Mouse (Mus musculus): ENCODE measurements around the gene Otop3. TPM values are rescaled to one million over a fixed set of nuclear protein-coding genes. Genes with fewer than 3 reads are reported as not detected.

Gene Otop3
- total and polyA plus RNA-seq, 2 experiments from 2014 or later, result 1.8 to 3.7 TPM

GRCm38 (mm10) chr11:115297214-115297826 is 37.2 kb upstream of the Otop3 start, which contains the start of gene Fads6:
Gene Fads6 (minus strand): TSS chr11:115297663.
- Histone ChIP-seq H3K27me3 (ENCODE audit: insufficient read depth, low read length) (no peaks in the 10 kb centered on the region), H3K27ac (ENCODE audit: low read depth, low read length) (peak within 1 kb of the TSS; percentile 57), H3K36me3 (ENCODE audit: insufficient read depth, low read length) (no peaks in the 10 kb centered on the region), H3K4me2 (ENCODE audit: low read depth, low read length, poor library complexity, severe bottlenecking) (peak within 1 kb of the TSS; percentile 87), H3K9ac (replicated peaks; ENCODE audit: low read length, poor library complexity, severe bottlenecking) (peak within 1 kb of the TSS; percentile 70), H3K4me3 (ENCODE audit: low read depth, low read length) (peak within 1 kb of the TSS; percentile 54), H3K9me3 (ENCODE audit: low read length) (no peaks in the 10 kb centered on the region), H3K4me1 (ENCODE audit: insufficient read depth, low read length) (no peaks in the 10 kb centered on the region)
- under 1% methylated on average over 42 of the region's 44 CpGs for WGBS
- peak; percentile 74 for TF ChIP-seq CTCF (IDR thresholded peaks at IDR 0.05)
- peak; percentile 73 for DNase-seq (ENCODE audit: low spot score)
- ATAC-seq (ENCODE audit: low FRiP score), result peak; percentile 85

- Histone ChIP-seq H3K27ac (ENCODE audit: low read depth, low read length) (no peak overlapping the region), H3K36me3 (ENCODE audit: insufficient read depth, low read length) (no peaks in the 10 kb centered on the region), H3K9me3 (ENCODE audit: low read length) (no peaks in the 10 kb centered on the region), H3K4me2 (ENCODE audit: low read depth, low read length, poor library complexity, severe bottlenecking) (no peak overlapping the region), H3K4me1 (ENCODE audit: insufficient read depth, low read length) (no peaks in the 10 kb centered on the region), H3K27me3 (ENCODE audit: insufficient read depth, low read length) (no peaks in the 10 kb centered on the region), H3K9ac (replicated peaks; ENCODE audit: low read length, poor library complexity, severe bottlenecking) (no peak overlapping the region), H3K4me3 (ENCODE audit: low read depth, low read length) (peak overlapping the region; percentile 54; the same call in 1 of the 2 replicates)
- no peak for TF ChIP-seq CTCF (IDR thresholded peaks at IDR 0.05)
- DNase-seq (ENCODE audit: low spot score) (no peak), ATAC-seq (ENCODE audit: low FRiP score) (no peak)
- WGBS, result 68% methylated on average over 8 of the region's 8 CpGs
These were observed 36.4 kb upstream of the Otop3 start for GRCm38 (mm10) chr11:115298160-115298559.

GRCm38 (mm10) chr11:115300745-115301144 is 33.8 kb upstream of the Otop3 start:
- no peak for TF ChIP-seq CTCF (IDR thresholded peaks at IDR 0.05)
- Histone ChIP-seq H3K4me3 (ENCODE audit: low read depth, low read length) (no peak overlapping the region), H3K4me2 (ENCODE audit: low read depth, low read length, poor library complexity, severe bottlenecking) (no peak overlapping the region), H3K4me1 (ENCODE audit: insufficient read depth, low read length) (no peaks in the 10 kb centered on the region), H3K9ac (replicated peaks; ENCODE audit: low read length, poor library complexity, severe bottlenecking) (no peak overlapping the region), H3K27ac (ENCODE audit: low read depth, low read length) (no peak overlapping the region), H3K27me3 (ENCODE audit: insufficient read depth, low read length) (no peaks in the 10 kb centered on the region), H3K36me3 (ENCODE audit: insufficient read depth, low read length) (no peaks in the 10 kb centered on the region), H3K9me3 (ENCODE audit: low read length) (no peaks in the 10 kb centered on the region)
- 85% methylated on average over 4 of the region's 4 CpGs for WGBS
- DNase-seq (ENCODE audit: low spot score), result no peak
- no peak for ATAC-seq (ENCODE audit: low FRiP score)

DNA sequence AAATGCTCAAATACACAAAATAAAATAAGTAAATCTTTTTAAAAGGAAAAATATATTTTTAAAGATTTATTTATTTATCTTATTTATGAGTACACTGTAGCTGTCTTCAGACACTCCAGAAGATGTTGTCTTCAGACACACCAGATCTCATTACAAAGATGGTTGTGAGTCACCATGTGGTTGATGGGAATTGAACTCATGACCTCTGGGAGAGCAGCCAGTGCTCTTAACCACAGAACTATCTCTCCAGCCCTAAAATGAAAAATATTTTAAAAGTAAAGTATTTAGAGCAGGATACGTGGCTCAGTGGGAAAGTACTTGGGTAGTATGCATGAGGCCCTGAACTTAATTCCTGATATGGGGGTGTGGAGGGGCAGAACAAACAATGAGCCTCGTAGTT is 33.2 kb upstream of the Otop3 start:
- no peaks in the 10 kb centered on the region for H3K36me3 ChIP-seq (ENCODE audit: insufficient read depth, low read length)
- H3K4me2 ChIP-seq (ENCODE audit: low read depth, low read length, poor library complexity, severe bottlenecking), result no peak overlapping the region
- H3K27me3 ChIP-seq (ENCODE audit: insufficient read depth, low read length), result no peaks in the 10 kb centered on the region
- DNase-seq (ENCODE audit: low spot score) (no peak), ATAC-seq (ENCODE audit: low FRiP score) (no peak)
- H3K9me3 ChIP-seq (ENCODE audit: low read length), result no peaks in the 10 kb centered on the region
- H3K9ac ChIP-seq (replicated peaks; ENCODE audit: low read length, poor library complexity, severe bottlenecking), result no peak overlapping the region
- H3K27ac ChIP-seq (ENCODE audit: low read depth, low read length), result no peak overlapping the region
- no peak overlapping the region for H3K4me3 ChIP-seq (ENCODE audit: low read depth, low read length)
- H3K4me1 ChIP-seq (ENCODE audit: insufficient read depth, low read length), result no peaks in the 10 kb centered on the region
- no peak for TF ChIP-seq CTCF (IDR thresholded peaks at IDR 0.05)
- WGBS, result 86% methylated on average over 2 of the region's 2 CpGs

DNA sequence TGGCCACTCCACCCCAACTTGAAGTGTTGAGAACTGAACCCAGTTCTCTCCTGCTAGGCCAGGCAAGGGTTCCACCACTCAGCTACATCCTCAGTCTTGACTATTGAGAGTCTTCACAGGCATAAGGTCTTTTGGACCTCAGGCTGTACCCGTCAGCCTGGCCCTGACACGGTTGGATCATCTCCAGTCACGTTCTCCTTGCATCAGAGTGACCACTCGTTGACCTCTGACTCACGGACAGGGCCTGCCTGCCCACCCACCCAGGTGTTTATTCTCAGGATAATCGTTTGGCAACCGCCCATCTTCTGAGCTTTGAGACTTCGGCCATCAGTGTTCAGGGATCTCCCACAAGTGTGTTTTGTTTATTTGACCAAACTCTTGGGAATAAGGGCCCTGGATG is 31.4 kb upstream of the Otop3 start:
- H3K4me3 ChIP-seq (ENCODE audit: low read depth, low read length), result no peak overlapping the region
- H3K27me3 ChIP-seq (ENCODE audit: insufficient read depth, low read length), result no peaks in the 10 kb centered on the region
- no peaks in the 10 kb centered on the region for H3K36me3 ChIP-seq (ENCODE audit: insufficient read depth, low read length)
- no peaks in the 10 kb centered on the region for H3K4me1 ChIP-seq (ENCODE audit: insufficient read depth, low read length)
- ATAC-seq (ENCODE audit: low FRiP score) (no peak), DNase-seq (ENCODE audit: low spot score) (no peak)
- no peak overlapping the region for H3K27ac ChIP-seq (ENCODE audit: low read depth, low read length)
- no peak overlapping the region for H3K4me2 ChIP-seq (ENCODE audit: low read depth, low read length, poor library complexity, severe bottlenecking)
- TF ChIP-seq CTCF (IDR thresholded peaks at IDR 0.05), result no peak
- no peaks in the 10 kb centered on the region for H3K9me3 ChIP-seq (ENCODE audit: low read length)
- no peak overlapping the region for H3K9ac ChIP-seq (replicated peaks; ENCODE audit: low read length, poor library complexity, severe bottlenecking)
- WGBS, result 82% methylated on average over 8 of the region's 8 CpGs

DNA sequence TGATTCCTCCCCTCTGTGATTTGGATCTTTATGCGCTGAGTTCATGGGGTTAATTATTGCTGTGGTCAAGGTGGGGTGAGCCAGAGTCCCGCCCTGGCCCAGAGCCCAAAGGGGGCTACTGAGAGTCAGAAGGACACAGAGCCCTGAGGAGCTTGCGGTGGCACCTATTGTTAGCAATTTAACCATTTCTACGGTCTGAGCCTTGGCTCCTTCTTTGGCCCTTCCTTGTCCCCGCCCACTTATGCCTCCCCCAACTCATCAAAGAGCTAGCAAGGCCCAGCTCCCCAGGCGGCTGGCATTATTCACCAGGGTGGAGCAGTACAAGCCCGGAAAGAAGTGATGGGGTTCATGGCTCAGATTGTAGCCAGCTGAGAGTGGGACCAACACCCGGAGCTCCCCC is 27.7 kb upstream of the Otop3 start, which contains the start of gene Otop2:
Gene Otop2 (plus strand): TSS at position 301 of the 400 bp plus-strand sequence.
- Histone ChIP-seq H3K27ac (ENCODE audit: low read depth, low read length) (no peak within 1 kb of the TSS), H3K4me3 (ENCODE audit: low read depth, low read length) (no peak within 1 kb of the TSS), H3K27me3 (ENCODE audit: insufficient read depth, low read length) (no peaks in the 10 kb centered on the region), H3K9ac (replicated peaks; ENCODE audit: low read length, poor library complexity, severe bottlenecking) (no peak within 1 kb of the TSS), H3K4me2 (ENCODE audit: low read depth, low read length, poor library complexity, severe bottlenecking) (no peak within 1 kb of the TSS), H3K9me3 (ENCODE audit: low read length) (no peaks in the 10 kb centered on the region), H3K4me1 (ENCODE audit: insufficient read depth, low read length) (no peaks in the 10 kb centered on the region), H3K36me3 (ENCODE audit: insufficient read depth, low read length) (no peaks in the 10 kb centered on the region)
- no peak for TF ChIP-seq CTCF (IDR thresholded peaks at IDR 0.05)
- ATAC-seq (ENCODE audit: low FRiP score) (no peak), DNase-seq (ENCODE audit: low spot score) (no peak)
- WGBS, result 13% methylated on average over 8 of the region's 8 CpGs
